Mouse (Mus musculus) neural tube, embryonic 12.5 days (tissue): ENCODE results near the gene Gnai3. TPM values are rescaled to one million over a fixed set of nuclear protein-coding genes. Genes with fewer than 3 reads are reported as not detected.

ENCODE experiments used
- ATAC-seq: fragments of 200-750 bp; cut with Nextera tagmentation; 2 replicates; pipeline ENCODE4 v1.8.0; 2017; ENCODE audit warnings: low read depth, mild to moderate bottlenecking, moderate TSS enrichment, moderate library complexity; ENCODE audit not compliant: low FRiP score
- H3K27ac ChIP-seq: fragments of 300-500 bp; sonication (generic); 2 replicates; pipeline ENCODE4 v1.5.1; 2016
- H3K27me3 ChIP-seq: fragments of 300-500 bp; sonication (generic); replicated peaks from 2 replicates; pipeline ENCODE4 v1.6.1; 2016; ENCODE audit warnings: mild to moderate bottlenecking
- H3K36me3 ChIP-seq: fragments of 300-500 bp; sonication (generic); 2 replicates; pipeline ENCODE4 v1.6.1; 2016; ENCODE audit warnings: mild to moderate bottlenecking
- H3K4me1 ChIP-seq: fragments of 300-500 bp; sonication (generic); 2 replicates; pipeline ENCODE4 v1.6.1; 2016
- H3K4me2 ChIP-seq: fragments of 300-500 bp; sonication (generic); replicated peaks from 2 replicates; pipeline ENCODE4 v1.6.1; 2016; ENCODE audit warnings: mild to moderate bottlenecking
- H3K4me3 ChIP-seq: fragments of 300-500 bp; sonication (generic); 2 replicates; pipeline ENCODE4 v1.5.1; 2016
- H3K9ac ChIP-seq: fragments of 300-500 bp; sonication (generic); 2 replicates; pipeline ENCODE4 v1.6.1; 2016; ENCODE audit warnings: mild to moderate bottlenecking
- H3K9me3 ChIP-seq: fragments of 300-500 bp; sonication (generic); 2 replicates; pipeline ENCODE4 v1.6.1; 2016; ENCODE audit warnings: mild to moderate bottlenecking
- WGBS: fragments of 180-500 bp; shearing (Covaris S2); methylation state at CpG from one replicate; pipeline ENCODE4 v1.1.7; 2016; 5-methylcytosine and 5-hydroxymethylcytosine counted together
- polyA plus RNA-seq: library from polyadenylated mRNA; unstranded; fragments of >200 nt; fragmentation: Nextera tagmentation; extraction: Ambion mirVana; gene quantifications from 2 replicates; pipeline ENCODE4 v1.2.1, GENCODE M21; 2016

Gnai3 gene
- polyA plus RNA-seq, 1 experiment from 2014 or later: 189 TPM

- ATAC-seq: no peak
- peaks cover 9% of the 10 kb centered on the region for H3K4me1 ChIP-seq
- H3K9me3 ChIP-seq: no peaks in the 10 kb centered on the region
- H3K4me2 ChIP-seq: no peak overlapping the region
- 82% methylated on average over 7 of the region's 7 CpGs for WGBS
- no peaks in the 10 kb centered on the region for H3K27me3 ChIP-seq
- no peak overlapping the region for H3K9ac ChIP-seq
- no peaks in the 10 kb centered on the region for H3K36me3 ChIP-seq
- H3K4me3 ChIP-seq: no peak overlapping the region
- no peak overlapping the region for H3K27ac ChIP-seq
These were observed 33.1 kb upstream of the Gnai3 start for GRCm38 (mm10) chr3:108178756-108179715.

- no peaks in the 10 kb centered on the region for H3K9me3 ChIP-seq
- H3K4me2 ChIP-seq: peak overlapping the region; percentile 30
These were observed 29.0 kb upstream of the Gnai3 start for GRCm38 (mm10) chr3:108174672-108175531.

GRCm38 (mm10) chr3:108169199-108169598 is 23.3 kb upstream of the Gnai3 start:
- 29% methylated on average over 3 of the region's 3 CpGs for WGBS
- ATAC-seq: no peak
- Histone ChIP-seq H3K27ac (no peak overlapping the region), H3K4me2 (no peak overlapping the region; the same call in 1 of the 2 replicates), H3K27me3 (no peaks in the 10 kb centered on the region), H3K4me3 (no peak overlapping the region), H3K9ac (no peak overlapping the region), H3K36me3 (no peaks in the 10 kb centered on the region), H3K9me3 (no peaks in the 10 kb centered on the region), H3K4me1 (peaks cover 38% of the 10 kb centered on the region)

More at GRCm38 (mm10) chr3:108174672-108175531, 29.0 kb upstream of the Gnai3 start:
- Histone ChIP-seq H3K36me3 (no peaks in the 10 kb centered on the region), H3K27me3 (no peaks in the 10 kb centered on the region), H3K4me1 (peaks cover 9% of the 10 kb centered on the region), H3K27ac (no peak overlapping the region), H3K9ac (no peak overlapping the region; the same call in 1 of the 2 replicates), H3K4me3 (no peak overlapping the region)
- peak; percentile 83 for ATAC-seq
- WGBS: 13% methylated on average over 14 of the region's 14 CpGs

GRCm38 (mm10) chr3:108167499-108167898 is 21.6 kb upstream of the Gnai3 start:
- H3K4me2 ChIP-seq: peak overlapping the region; percentile 32; the same call in 1 of the 2 replicates
- H3K27ac ChIP-seq: no peak overlapping the region
- no peak overlapping the region for H3K9ac ChIP-seq
- no peak for ATAC-seq
- H3K36me3 ChIP-seq: no peaks in the 10 kb centered on the region
- H3K9me3 ChIP-seq: no peaks in the 10 kb centered on the region
- 42% methylated on average over 14 of the region's 14 CpGs for WGBS
- H3K4me1 ChIP-seq: peaks cover 38% of the 10 kb centered on the region
- no peaks in the 10 kb centered on the region for H3K27me3 ChIP-seq
- H3K4me3 ChIP-seq: no peak overlapping the region

- Histone ChIP-seq H3K36me3 (no peaks in the 10 kb centered on the region), H3K9me3 (no peaks in the 10 kb centered on the region), H3K27ac (peak overlapping the region; percentile 32; the same call in 1 of the 2 replicates), H3K4me2 (peak overlapping the region; percentile 32), H3K4me1 (peaks cover 38% of the 10 kb centered on the region), H3K4me3 (no peak overlapping the region), H3K9ac (0 out of 2 replicates have a peak overlapping the region, but pooled peaks have one; percentile 29), H3K27me3 (no peaks in the 10 kb centered on the region)
- 2% methylated on average over 9 of the region's 11 CpGs for WGBS
- peak; percentile 74 for ATAC-seq
These were observed 20.7 kb upstream of the Gnai3 start for GRCm38 (mm10) chr3:108166486-108167211.

GRCm38 (mm10) chr3:108165532-108166315 is 19.8 kb upstream of the Gnai3 start:
- WGBS: 24% methylated on average over 10 of the region's 10 CpGs
- 0 out of 2 replicates have a peak overlapping the region, but pooled peaks have one; percentile 17 for H3K9ac ChIP-seq
- peak overlapping the region; percentile 47; the same call in 1 of the 2 replicates for H3K4me2 ChIP-seq
- peak overlapping the region; percentile 59 for H3K27ac ChIP-seq
- no peaks in the 10 kb centered on the region for H3K36me3 ChIP-seq
- 0 out of 2 replicates have a peak, but pooled peaks have one; percentile 5 for ATAC-seq
- H3K9me3 ChIP-seq: no peaks in the 10 kb centered on the region
- peaks cover 38% of the 10 kb centered on the region for H3K4me1 ChIP-seq
- no peak overlapping the region for H3K4me3 ChIP-seq
- no peaks in the 10 kb centered on the region for H3K27me3 ChIP-seq

- peak; percentile 23 for ATAC-seq
- H3K4me1 ChIP-seq: peaks cover 38% of the 10 kb centered on the region
- no peaks in the 10 kb centered on the region for H3K36me3 ChIP-seq
- H3K27ac ChIP-seq: no peak overlapping the region
- no peaks in the 10 kb centered on the region for H3K9me3 ChIP-seq
- H3K9ac ChIP-seq: no peak overlapping the region
- no peak overlapping the region for H3K4me3 ChIP-seq
- 17% methylated on average over 9 of the region's 9 CpGs for WGBS
- no peaks in the 10 kb centered on the region for H3K27me3 ChIP-seq
- peak overlapping the region; percentile 47 for H3K4me2 ChIP-seq
These were observed 18.9 kb upstream of the Gnai3 start for GRCm38 (mm10) chr3:108164807-108165206.

- Histone ChIP-seq H3K9ac (no peak overlapping the region), H3K27ac (no peak overlapping the region), H3K4me2 (0 out of 2 replicates have a peak overlapping the region, but pooled peaks have one; percentile 47), H3K4me1 (peaks cover 34% of the 10 kb centered on the region), H3K4me3 (no peak overlapping the region), H3K27me3 (no peaks in the 10 kb centered on the region), H3K36me3 (no peaks in the 10 kb centered on the region), H3K9me3 (no peaks in the 10 kb centered on the region)
- WGBS: 69% methylated on average over 5 of the region's 5 CpGs
- ATAC-seq: no peak
These were observed 18.1 kb upstream of the Gnai3 start for GRCm38 (mm10) chr3:108164091-108164490.

- Histone ChIP-seq H3K4me3 (no peak overlapping the region), H3K27ac (0 out of 2 replicates have a peak overlapping the region, but pooled peaks have one; percentile 26), H3K36me3 (no peaks in the 10 kb centered on the region), H3K4me1 (peaks cover 14% of the 10 kb centered on the region), H3K9ac (peak overlapping the region; percentile 21; the same call in 1 of the 2 replicates), H3K27me3 (no peaks in the 10 kb centered on the region), H3K4me2 (no peak overlapping the region), H3K9me3 (no peaks in the 10 kb centered on the region)
- WGBS: 58% methylated on average over 9 of the region's 9 CpGs
- peak; percentile 41 for ATAC-seq
These were observed 12.6 kb upstream of the Gnai3 start for GRCm38 (mm10) chr3:108158383-108159037.

GRCm38 (mm10) chr3:108154656-108155055 is 8.7 kb upstream of the Gnai3 start, which contains the start of gene Gpr61:
Gpr61 (minus strand) TSS chr3:108154882.
- peaks cover 14% of the 10 kb centered on the region for H3K4me1 ChIP-seq
- 0 out of 2 replicates have a peak within 1 kb of the TSS, but pooled peaks have one; percentile 11 for H3K4me3 ChIP-seq
- H3K9ac ChIP-seq: peak within 1 kb of the TSS; percentile 35; the same call in 1 of the 2 replicates
- no peaks in the 10 kb centered on the region for H3K9me3 ChIP-seq
- no peaks in the 10 kb centered on the region for H3K27me3 ChIP-seq
- H3K36me3 ChIP-seq: no peaks in the 10 kb centered on the region
- WGBS: 48% methylated on average over 4 of the region's 4 CpGs
- no peak for ATAC-seq
- H3K4me2 ChIP-seq: peak within 1 kb of the TSS; percentile 36
- H3K27ac ChIP-seq: no peak within 1 kb of the TSS
